Mouse (Mus musculus) ES-E14 (cell line): Measurements from ENCODE around the gene 1110065P20Rik. TPM values are rescaled to one million over a fixed set of nuclear protein-coding genes. Genes with fewer than 3 reads are reported as not detected.
A peak's percentile ranks its signal among the peaks of the same experiment; 100 is the strongest.

Experiments used
- DNase-seq: peaks from one replicate; pipeline ENCODE4 v3.0.0-alpha.2; 2013; ENCODE audit warnings: low read depth, low spot score
- H3K27ac ChIP-seq: 2 replicates; pipeline ENCODE4 v1.5.1; 2012; ENCODE audit warnings: low read depth, mild to moderate bottlenecking, low read length, moderate library complexity, mixed read lengths; ENCODE audit not compliant: poor library complexity, insufficient read depth, severe bottlenecking
- H3K36me3 ChIP-seq: 2 replicates; pipeline ENCODE4 v1.6.1; 2012; ENCODE audit warnings: mild to moderate bottlenecking, low read length, moderate library complexity, mixed read lengths; ENCODE audit not compliant: control insufficient read depth, poor library complexity, insufficient read depth, severe bottlenecking
- H3K4me1 ChIP-seq, 2 experiments: fragments of 150-350 bp in 1 of 2; sonication (generic) in 1 of 2; 2 replicates each; pipeline ENCODE4 v1.6.1; 2012; ENCODE audit warnings: low read length in 2 of 2, mild to moderate bottlenecking in 1 of 2, mixed read lengths in 1 of 2; ENCODE audit not compliant: control insufficient read depth in 2 of 2, insufficient read depth in 2 of 2, poor library complexity in 1 of 2
- H3K4me3 ChIP-seq, 2 experiments: fragments of 150-350 bp in 1 of 2; sonication (generic) in 1 of 2; 2 replicates each; pipeline ENCODE4 v1.5.1; 2012; ENCODE audit warnings: low read length in 2 of 2, low read depth in 1 of 2, mild to moderate bottlenecking in 1 of 2, mixed read lengths in 1 of 2; ENCODE audit not compliant: insufficient read depth in 1 of 2, poor library complexity in 1 of 2, severe bottlenecking in 1 of 2
- H3K9ac ChIP-seq: 2 replicates; pipeline ENCODE4 v1.6.1; 2012; ENCODE audit warnings: low read depth, mild to moderate bottlenecking, low read length, mixed read lengths; ENCODE audit not compliant: poor library complexity, insufficient read depth, severe bottlenecking
- H3K9me3 ChIP-seq: fragments of 150-350 bp; sonication (generic); 2 replicates; pipeline ENCODE4 v1.6.1; 2012; ENCODE audit warnings: low read depth, mild to moderate bottlenecking, low read length; ENCODE audit not compliant: control insufficient read depth, insufficient read depth
- CHD2 ChIP-seq: IDR thresholded peaks from 2 replicates; pipeline ENCODE4 v1.6.1; 2014; ENCODE audit warnings: mild to moderate bottlenecking, low read depth, low read length, inconsistent platforms
- HCFC1 ChIP-seq: IDR thresholded peaks from 2 replicates; pipeline ENCODE4 v1.6.1; 2012; ENCODE audit warnings: low read length, inconsistent platforms, borderline replicate concordance; ENCODE audit not compliant: insufficient read depth
- MAFK ChIP-seq: IDR thresholded peaks from 2 replicates; pipeline ENCODE4 v1.6.1; 2014; ENCODE audit warnings: mild to moderate bottlenecking, low read depth, low read length, inconsistent platforms; ENCODE audit not compliant: insufficient read depth
- ZC3H11A ChIP-seq: IDR thresholded peaks from 2 replicates; pipeline ENCODE4 v1.6.1; 2012; ENCODE audit warnings: low read depth, mild to moderate bottlenecking, inconsistent platforms, low read length, borderline replicate concordance
- ZNF384 ChIP-seq: IDR thresholded peaks from 2 replicates; pipeline ENCODE4 v1.6.1; 2012; ENCODE audit warnings: low read depth, low read length, inconsistent platforms
- in situ Hi-C, 2 experiments: fragments of 600-800 bp; cut with MboI; formaldehyde crosslinking; loops; one replicate each; pipeline ENCODE4 v1.15.1; 2025; ENCODE audit warnings: low sequenced_read_pairs in 2 of 2, inconsistent platforms in 1 of 2; ENCODE audit not compliant: unreplicated experiment in 2 of 2
- total RNA-seq: library from RNA; depleted of rRNA; stranded (reverse); fragments of 300-350 nt; gene quantifications from 2 replicates; pipeline ENCODE4 v1.2.3, GENCODE M21; 2012

The 1110065P20Rik gene
- total RNA-seq, 1 experiment, result 25.8 TPM

DNA sequence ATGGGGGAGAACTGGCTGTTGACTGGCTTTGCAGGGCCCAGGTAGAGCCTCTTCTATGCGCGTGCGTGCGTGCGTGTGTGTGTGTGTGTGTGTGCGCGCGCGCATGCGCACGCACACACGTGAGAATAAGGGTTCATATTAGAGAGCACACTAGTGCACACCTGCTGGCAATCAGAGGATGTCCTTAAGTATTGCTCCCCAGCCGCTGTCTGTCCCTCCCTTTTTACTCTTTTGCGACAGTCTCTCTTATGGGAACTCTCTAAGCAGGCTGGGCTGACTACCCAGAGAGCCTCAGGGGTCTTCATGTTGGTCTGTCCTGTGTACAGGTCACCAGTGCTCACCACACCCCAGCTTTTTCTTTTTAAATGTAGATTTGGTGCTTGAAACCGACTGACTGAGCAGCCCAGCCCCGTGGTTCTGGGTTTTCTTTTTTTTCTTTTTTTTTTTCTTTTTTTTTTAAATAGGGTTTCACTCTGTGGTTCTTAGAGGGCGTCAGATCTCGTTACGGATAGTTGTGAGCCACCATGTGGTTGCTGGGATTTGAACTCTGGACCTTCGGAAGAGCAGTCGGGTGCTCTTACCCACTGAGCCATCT is 25.5 kb downstream of the 1110065P20Rik start:
- peak; percentile 90 for TF ChIP-seq ZNF384
- TF ChIP-seq ZC3H11A, result no peak
- no peaks in the 10 kb centered on the region for H3K9me3 ChIP-seq
- H3K9ac ChIP-seq, result peak overlapping the region; percentile 34; the same call in 1 of the 2 replicates
- in situ Hi-C loops, result no loop called here
- peaks cover 3 to 18% of the 10 kb centered on the region in 2 experiments for H3K4me1 ChIP-seq
- peaks cover 6% of the 10 kb centered on the region; the same call in 1 of the 2 replicates for H3K36me3 ChIP-seq
- H3K27ac ChIP-seq, result peak overlapping the region; percentile 84
- DNase-seq, result no peak
- H3K4me3 ChIP-seq, result peak overlapping the region; percentile 6 to 27; a peak in 2 of 4 replicates

DNA sequence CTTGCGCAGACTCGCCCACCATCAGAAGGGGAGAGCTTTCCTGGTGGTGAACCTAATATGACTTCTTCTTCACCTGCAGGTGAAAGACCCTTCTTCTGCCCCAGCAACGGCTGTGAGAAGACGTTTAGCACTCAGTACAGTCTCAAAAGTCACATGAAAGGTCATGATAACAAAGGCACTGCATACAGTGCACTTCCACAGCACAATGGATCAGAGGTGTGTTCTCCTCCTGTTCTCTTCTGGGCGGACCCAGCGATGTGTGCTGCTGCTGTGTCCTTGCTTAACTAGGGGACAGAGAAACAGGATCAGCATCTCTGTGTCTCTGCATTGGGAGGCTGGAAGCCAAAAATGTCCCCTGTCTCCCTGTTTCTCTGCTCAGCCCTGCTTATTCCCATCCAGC is 26.0 kb downstream of the 1110065P20Rik start:
- peak overlapping the region; percentile 34; the same call in 1 of the 2 replicates for H3K9ac ChIP-seq
- H3K27ac ChIP-seq, result peak overlapping the region; percentile 84
- peak; percentile 63 for DNase-seq
- H3K9me3 ChIP-seq, result no peaks in the 10 kb centered on the region
- TF ChIP-seq HCFC1 (0 out of 2 replicates have a peak, but pooled peaks have one; percentile 22), CHD2 (no peak)
- in situ Hi-C loops, result no loop called here
- peaks cover 10% of the 10 kb centered on the region; the same call in 1 of the 2 replicates for H3K36me3 ChIP-seq
- peak overlapping the region; percentile 18 to 27; a peak in 2 of 4 replicates for H3K4me3 ChIP-seq
- H3K4me1 ChIP-seq, result peaks cover 3 to 16% of the 10 kb centered on the region in 2 experiments

DNA sequence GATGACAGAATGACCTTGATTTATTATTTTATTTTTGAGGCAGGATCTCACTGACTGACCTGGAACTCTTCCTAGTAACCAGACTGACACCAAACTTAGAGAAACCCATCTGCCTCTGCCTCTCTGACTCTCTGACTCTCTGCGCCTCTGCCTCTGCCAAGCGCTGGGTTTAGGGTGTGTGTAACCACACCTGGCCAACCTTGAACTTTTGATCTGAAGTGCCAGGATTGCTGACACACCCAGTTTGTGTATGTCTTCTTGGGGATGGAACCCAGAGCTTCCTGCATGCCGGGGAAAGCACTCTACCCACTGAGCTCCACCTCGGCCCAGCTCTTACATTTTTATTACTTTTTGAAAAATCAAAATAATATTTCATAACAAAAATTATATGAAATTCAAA is 32.2 kb downstream of the 1110065P20Rik start:
- Histone ChIP-seq H3K36me3 (peaks cover 12% of the 10 kb centered on the region; the same call in 1 of the 2 replicates), H3K4me3 (no peak overlapping the region), H3K27ac (no peak overlapping the region), H3K4me1 (peaks cover 0 to 9% of the 10 kb centered on the region in 2 experiments; a peak in 3 of 4 replicates), H3K9ac (no peak overlapping the region), H3K9me3 (no peaks in the 10 kb centered on the region)
- in situ Hi-C loops, result no loop called here
- TF ChIP-seq ZNF384 (no peak), MAFK (no peak), CHD2 (no peak), ZC3H11A (no peak), HCFC1 (no peak)
- no peak for DNase-seq

DNA sequence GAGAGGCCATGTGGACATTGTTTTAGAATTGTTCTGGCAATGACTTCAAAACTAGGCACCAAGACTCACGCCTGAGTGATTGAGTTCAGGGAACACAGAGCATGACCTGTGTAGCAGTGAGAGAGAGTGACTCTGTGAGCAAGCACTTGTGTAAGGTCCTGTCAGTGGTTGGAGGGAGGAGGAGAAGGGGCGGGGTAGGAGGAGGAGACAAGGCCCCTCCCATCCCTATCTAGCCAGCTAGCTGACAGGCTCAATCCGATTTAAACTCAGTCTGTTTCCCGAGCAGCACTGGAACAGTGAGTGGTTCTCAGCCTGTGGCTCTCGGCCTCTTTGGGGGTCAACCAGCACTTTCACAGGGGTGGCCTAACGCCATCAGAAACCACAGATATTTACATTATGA is 33.2 kb downstream of the 1110065P20Rik start:
- DNase-seq, result peak; percentile 59
- TF ChIP-seq CHD2 (no peak), HCFC1 (no peak), ZNF384 (no peak), MAFK (no peak), ZC3H11A (no peak)
- Histone ChIP-seq H3K4me1 (peaks cover 0 to 5% of the 10 kb centered on the region in 2 experiments; a peak in 3 of 4 replicates), H3K4me3 (no peak overlapping the region), H3K36me3 (peaks cover 12% of the 10 kb centered on the region; the same call in 1 of the 2 replicates), H3K9me3 (no peaks in the 10 kb centered on the region), H3K27ac (no peak overlapping the region), H3K9ac (no peak overlapping the region)
- in situ Hi-C loops, result no loop called here

DNA sequence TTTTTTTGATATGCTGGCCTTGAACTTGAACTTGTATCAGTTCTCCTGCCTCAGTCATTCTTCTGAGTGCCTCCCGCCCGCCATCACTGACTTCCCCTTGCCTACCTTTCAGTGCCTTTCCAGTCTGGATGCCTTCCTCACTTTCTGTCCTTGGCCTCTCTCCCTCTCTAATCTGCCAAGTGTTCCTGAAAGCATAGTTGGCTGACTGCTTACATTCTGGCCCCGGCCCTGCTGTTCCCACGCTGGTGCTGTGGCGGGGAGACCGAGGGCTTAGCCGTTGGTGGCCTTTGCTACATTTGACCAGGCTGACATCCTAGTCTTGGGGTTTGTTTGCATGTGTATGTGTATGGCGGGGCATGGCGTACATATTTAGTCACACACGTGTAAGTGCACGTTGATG is 35.1 kb downstream of the 1110065P20Rik start:
- H3K4me3 ChIP-seq, result peak overlapping the region in 1 of 2 experiments; percentile 42; a peak in 2 of 4 replicates
- in situ Hi-C loops, result no loop called here

More for the DNA sequence above, 35.1 kb downstream of the 1110065P20Rik start:
- Histone ChIP-seq H3K36me3 (peaks cover 7% of the 10 kb centered on the region; the same call in 1 of the 2 replicates), H3K9me3 (no peaks in the 10 kb centered on the region), H3K4me1 (peaks cover 0 to 5% of the 10 kb centered on the region in 2 experiments; a peak in 3 of 4 replicates), H3K27ac (no peak overlapping the region), H3K9ac (no peak overlapping the region; the same call in 1 of the 2 replicates)
- DNase-seq, result no peak
- TF ChIP-seq MAFK (no peak), HCFC1 (no peak), CHD2 (no peak), ZNF384 (no peak), ZC3H11A (no peak)
